Mouse (Mus musculus) heart, embryonic 14.5 days (tissue): ENCODE data around the gene Baz1b. TPM values are rescaled to one million over a fixed set of nuclear protein-coding genes. Genes with fewer than 3 reads are reported as not detected.

ENCODE experiments used
- microRNA-seq: library from miRNA; unstranded; fragments of <30 nt; microRNA quantifications from one replicate; pipeline ENCODE4, GENCODE M21; 2016
- polyA plus RNA-seq: library from polyadenylated mRNA; unstranded; fragments of >200 nt; fragmentation: Nextera tagmentation; extraction: Ambion mirVana; gene quantifications from 2 replicates; pipeline ENCODE4 v1.2.1, GENCODE M21; 2014

The Baz1b gene
- polyA plus RNA-seq, 1 experiment from 2014 or later, result 32.8 TPM

Small RNA genes lying within 50 kb of the gene (microRNA-seq; reads per million reads assigned to microRNA genes)
- not detected for gene Gm25315

Other genes starting within 250 kb of the Baz1b start
- 0.85 TPM in 1 of 2 replicates, not detected in the other for gene Cldn4, start 240.3 kb upstream of the Baz1b start, polyA plus RNA-seq
- gene Cldn3, start 201.1 kb upstream of the Baz1b start, polyA plus RNA-seq, result 0.53 and 2.2 TPM in 2 replicates
- 72.1 and 74.9 TPM in 2 replicates for gene Abhd11, start 178.1 kb upstream of the Baz1b start, polyA plus RNA-seq
- gene Stx1a, start 163.8 kb upstream of the Baz1b start, polyA plus RNA-seq, result 5.4 and 6.4 TPM in 2 replicates
- gene Dnajc30, start 123.1 kb upstream of the Baz1b start, polyA plus RNA-seq, result 30.6 and 31.1 TPM in 2 replicates
- 47.2 and 52.3 TPM in 2 replicates for gene Bud23, start 122.3 kb upstream of the Baz1b start, polyA plus RNA-seq
- 1.3 and 3.5 TPM in 2 replicates for gene Vps37d, start 109.0 kb upstream of the Baz1b start, polyA plus RNA-seq
- 0.34 and 0.92 TPM in 2 replicates for gene Mlxipl, start 97.4 kb upstream of the Baz1b start, polyA plus RNA-seq
- gene Tbl2, start 37.6 kb upstream of the Baz1b start, polyA plus RNA-seq, result 18.0 and 20.0 TPM in 2 replicates
- 36.7 and 41.4 TPM in 2 replicates for gene Bcl7b, start 19.0 kb upstream of the Baz1b start, polyA plus RNA-seq
- gene Fzd9, start 64.0 kb downstream of the Baz1b start, polyA plus RNA-seq, result 5.2 and 5.8 TPM in 2 replicates
- 0.26 TPM in 1 of 2 replicates, not detected in the other for gene Fkbp6, start 162.8 kb downstream of the Baz1b start, polyA plus RNA-seq
- not detected in 2 replicates for gene Trim50, start 166.0 kb downstream of the Baz1b start, polyA plus RNA-seq
- 15.8 and 16.1 TPM in 2 replicates for gene Nsun5, start 182.7 kb downstream of the Baz1b start, polyA plus RNA-seq
- 8.2 and 10.7 TPM in 2 replicates for gene Pom121, start 207.3 kb downstream of the Baz1b start, polyA plus RNA-seq